Mouse (Mus musculus): ENCODE data around the gene 4933425L06Rik.

The 4933425L06Rik gene

GRCm38 (mm10) chr13:105134397-105134796 lies 52.5 kb downstream of the 4933425L06Rik start:
- in situ Hi-C loops (cut with MboI, MseI), result no loop called here

GRCm38 (mm10) chr13:105139881-105140280 lies 58.0 kb downstream of the 4933425L06Rik start:
- in situ Hi-C loops (cut with MboI, MseI), result no loop called here

GRCm38 (mm10) chr13:105146827-105147226 lies 64.9 kb downstream of the 4933425L06Rik start:
- in situ Hi-C loops (cut with MboI, MseI), result no loop called here

GRCm38 (mm10) chr13:105147795-105148418 lies 66.0 kb downstream of the 4933425L06Rik start:
- in situ Hi-C loops (cut with MboI, MseI), result no loop called here

GRCm38 (mm10) chr13:105150006-105150405 lies 68.1 kb downstream of the 4933425L06Rik start:
- in situ Hi-C loops (cut with MboI, MseI), result loop anchor here (10.0 kb wide), 1 partner anchor 205 kb away; no protein-coding TSS in a partner anchor

GRCm38 (mm10) chr13:105153955-105154354 lies 72.0 kb downstream of the 4933425L06Rik start:
- in situ Hi-C loops (cut with MboI, MseI), result loop anchor here (10.0 kb wide), 1 partner anchor 209 kb away; no protein-coding TSS in a partner anchor

GRCm38 (mm10) chr13:105165441-105165840 lies 83.5 kb downstream of the 4933425L06Rik start:
- in situ Hi-C loops (cut with MboI, MseI), result no loop called here
